Mouse (Mus musculus) frontal cortex, postnatal 14 days (tissue): Measurements from ENCODE around the gene Minpp1.

Source experiments
- DNase-seq, 2 experiments: peaks; one replicate each; pipeline ENCODE4 v3.0.0; 2022; ENCODE audit warnings: low spot score in 2 of 2

Minpp1 gene

DNA sequence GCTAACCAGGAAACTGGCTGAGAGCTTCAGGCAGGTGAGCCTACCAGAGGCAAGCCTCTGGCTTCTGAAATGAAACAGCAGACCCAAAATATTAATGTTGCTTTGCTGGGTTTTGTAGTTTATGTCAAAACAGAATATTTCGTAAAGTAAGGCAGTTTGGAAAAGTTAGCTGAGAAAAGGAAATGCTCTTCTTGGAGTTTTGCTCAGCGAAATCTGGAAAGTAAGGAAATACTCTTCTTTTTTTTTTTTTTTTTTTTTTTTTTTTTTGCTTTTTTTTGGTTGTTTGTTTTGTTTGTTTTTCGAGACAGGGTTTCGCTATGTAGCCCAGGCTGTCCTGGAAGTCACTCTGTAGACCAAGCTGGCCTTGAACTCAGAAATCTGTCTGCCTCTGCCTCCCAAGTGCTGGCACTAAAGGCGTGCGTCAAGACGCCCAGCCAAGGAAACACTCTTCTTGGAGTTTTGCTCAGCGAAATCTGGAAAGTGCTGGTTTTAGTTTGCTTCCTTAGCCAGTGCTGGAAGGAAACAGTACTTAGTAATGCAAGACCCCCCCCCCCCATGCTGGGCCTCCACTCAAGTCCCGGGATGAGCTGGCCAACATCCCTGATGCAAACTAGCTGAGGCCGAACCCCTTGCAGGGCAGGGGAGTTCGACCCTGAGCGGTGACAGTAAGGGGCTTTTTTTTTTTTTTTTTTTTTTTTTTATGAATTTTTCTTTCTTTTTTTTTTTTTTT, 3.8 kb downstream of the Minpp1 start:
- no peak for DNase-seq

DNA sequence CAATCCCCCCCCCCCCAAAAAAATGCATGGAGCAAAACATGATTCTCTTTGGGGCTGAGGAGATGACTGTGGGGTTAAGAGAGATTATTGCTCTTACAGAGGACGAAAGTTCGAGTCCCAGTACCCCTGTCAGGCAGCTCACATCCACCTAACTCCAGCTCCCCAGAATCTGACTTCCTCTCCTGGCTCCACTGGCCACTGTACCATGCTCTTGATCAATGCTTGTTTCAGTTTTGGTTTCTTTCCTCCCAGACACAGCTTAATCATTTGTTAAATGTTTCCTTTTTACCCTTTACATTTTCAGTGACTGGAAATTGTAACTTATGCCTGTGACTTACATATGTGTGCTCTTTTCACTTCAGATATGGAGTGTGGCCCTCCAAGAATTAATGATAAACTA, 5.4 kb downstream of the Minpp1 start:
- DNase-seq = no peak

DNA sequence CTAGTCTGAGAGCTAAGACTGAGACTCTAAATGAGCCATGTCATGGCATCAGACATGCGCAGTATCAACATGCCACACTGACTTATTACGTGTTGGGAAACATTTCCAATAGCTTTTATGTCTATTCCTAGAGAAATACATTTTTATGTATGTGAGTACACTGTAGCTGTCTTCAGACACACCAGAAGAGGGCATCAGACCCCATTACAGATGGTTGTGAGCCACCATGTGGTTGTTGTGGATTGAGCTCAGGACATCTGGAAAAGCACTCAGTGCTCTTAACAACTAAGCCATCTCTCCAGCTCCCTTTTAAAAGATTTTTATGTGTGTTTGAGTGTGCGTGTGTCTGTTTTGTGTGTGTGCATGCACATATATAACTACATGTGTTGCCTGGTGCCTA, 6.8 kb downstream of the Minpp1 start:
- no peak for DNase-seq

DNA sequence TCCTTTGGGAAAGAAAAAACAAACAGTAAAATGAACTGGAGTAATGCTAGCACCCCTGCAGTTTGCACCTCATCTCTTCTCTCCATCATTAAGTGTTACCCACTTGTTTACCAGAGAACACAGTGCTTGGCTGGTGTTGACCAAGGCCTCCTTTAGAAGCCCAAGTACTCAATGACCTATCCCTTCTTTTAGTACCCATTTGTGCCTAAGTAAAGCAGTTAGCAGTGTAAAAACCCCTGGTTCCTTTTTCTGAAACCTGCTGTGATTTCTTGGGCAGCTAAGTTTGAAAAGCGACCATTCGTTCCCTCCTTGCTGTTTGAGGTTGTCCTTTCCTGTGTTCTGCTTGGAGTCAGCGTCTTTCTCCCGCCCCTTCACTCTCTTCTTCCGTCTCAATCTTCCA, 7.4 kb downstream of the Minpp1 start:
- no peak for DNase-seq

DNA sequence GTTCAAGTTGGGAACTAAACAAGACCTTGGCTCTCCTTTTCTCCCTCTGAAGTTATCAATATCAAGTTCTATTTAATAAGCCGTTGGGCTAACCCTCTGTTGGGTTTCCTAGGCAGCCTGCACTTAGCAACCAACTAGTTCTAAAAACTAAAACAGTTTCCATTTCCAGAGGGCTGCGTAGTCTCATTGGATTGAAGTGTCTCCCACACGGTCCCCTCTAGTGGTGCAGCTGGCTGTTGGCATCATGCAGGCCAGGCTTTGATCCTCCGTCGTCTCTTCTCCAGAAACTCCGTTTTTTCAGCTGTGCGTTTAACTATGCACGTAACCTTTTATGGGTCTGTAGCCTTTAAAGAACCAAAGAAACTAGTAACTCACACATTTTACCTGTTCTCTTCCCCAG, 7.9 kb downstream of the Minpp1 start:
- no peak for DNase-seq

DNA sequence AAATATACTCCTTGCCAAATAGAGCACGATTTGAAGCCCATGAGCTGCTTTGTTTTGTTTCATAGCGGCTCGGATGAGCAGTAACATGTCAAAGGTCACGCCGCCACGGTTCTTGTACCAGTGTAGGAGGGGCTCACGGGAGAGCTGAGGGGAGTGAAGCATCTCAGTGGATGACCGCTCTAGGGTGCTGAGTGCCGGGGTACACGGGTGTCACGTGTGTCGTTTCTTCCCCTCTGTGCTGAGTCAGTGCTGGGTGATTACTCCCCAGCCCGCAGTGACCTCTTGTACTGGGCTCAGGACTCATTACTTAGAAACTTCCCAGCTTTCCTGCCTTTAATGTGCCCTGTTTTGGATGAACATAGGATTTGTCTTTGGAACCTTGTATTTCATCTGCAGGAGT, 9.0 kb downstream of the Minpp1 start:
- DNase-seq = no peak

DNA sequence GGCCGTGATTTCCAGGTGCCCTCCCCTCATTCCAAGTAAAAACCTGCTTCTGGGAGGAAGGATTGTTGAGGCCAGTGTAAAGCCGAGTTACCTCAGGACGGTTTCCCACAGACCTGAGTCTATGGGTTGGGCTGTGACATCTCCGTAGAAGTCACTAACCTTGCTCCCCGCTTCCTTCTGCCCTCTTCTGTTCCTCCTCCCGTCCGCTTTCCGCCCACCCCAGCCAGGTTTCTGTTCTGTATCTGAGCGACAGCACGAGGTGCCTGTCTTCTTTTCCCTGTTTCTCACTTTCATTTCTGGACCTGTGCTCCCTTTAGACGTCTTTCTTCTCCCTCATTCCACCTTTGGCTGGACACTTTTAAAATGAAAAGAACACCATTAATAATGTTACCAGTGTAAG, 9.5 kb downstream of the Minpp1 start:
- no peak for DNase-seq

DNA sequence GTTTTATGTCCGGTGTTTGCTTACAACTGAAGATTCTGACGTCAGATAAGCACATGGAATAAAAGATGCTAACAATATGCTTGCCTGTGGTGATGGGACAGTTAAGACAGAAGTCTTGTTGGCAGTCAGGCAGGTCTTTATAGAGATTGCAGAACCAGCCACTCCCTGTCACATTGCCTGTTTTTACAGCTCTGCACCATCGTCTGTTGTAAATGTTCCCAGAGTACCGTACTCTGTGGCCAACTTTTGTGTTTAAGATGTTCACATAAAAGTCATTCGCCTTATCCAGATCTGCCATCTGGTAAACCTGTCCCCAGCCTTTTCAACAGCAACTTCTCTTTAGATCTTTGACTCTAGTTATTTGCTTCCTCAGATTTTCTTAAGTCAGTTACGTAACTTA, 11.8 kb downstream of the Minpp1 start:
- DNase-seq = no peak

DNA sequence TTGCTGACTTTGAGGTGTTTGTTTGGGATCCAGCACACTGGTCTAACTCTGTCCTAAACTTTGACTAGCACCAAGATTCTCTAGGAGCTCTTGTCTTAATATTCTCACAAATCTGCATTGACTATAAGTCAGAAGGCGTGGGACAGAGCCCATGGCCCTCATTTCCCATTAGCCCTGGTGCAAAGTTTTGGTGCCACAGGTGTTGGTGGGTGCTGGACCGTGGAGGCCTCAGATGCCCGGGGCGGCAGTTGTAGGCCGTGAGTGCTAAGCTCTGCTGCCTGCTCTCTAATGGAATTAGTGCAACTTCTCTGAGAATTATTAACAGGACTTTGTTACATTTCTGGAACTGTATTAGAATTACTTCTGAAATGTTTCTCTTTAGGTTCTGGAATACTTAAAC, 12.4 kb downstream of the Minpp1 start:
- DNase-seq = no peak

DNA sequence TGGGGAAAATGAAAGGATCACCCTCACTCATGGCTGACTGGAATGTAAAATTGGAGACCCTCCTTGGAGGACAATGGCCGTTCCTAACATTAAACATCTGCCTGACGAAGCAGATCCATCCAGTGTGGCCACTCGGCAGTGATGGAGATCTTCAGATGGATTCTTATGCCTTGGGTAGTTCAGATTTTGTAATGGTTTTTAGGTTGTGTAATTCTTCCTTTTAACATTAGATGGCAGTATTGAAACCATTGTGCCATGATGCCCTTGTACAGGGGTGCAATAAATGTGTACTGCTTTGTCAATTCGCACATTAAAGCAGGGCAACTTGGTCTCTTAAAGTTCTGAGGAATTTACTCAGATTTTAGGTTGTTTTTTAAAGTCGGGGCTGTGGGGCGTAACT, 15.8 kb downstream of the Minpp1 start:
- no peak for DNase-seq

DNA sequence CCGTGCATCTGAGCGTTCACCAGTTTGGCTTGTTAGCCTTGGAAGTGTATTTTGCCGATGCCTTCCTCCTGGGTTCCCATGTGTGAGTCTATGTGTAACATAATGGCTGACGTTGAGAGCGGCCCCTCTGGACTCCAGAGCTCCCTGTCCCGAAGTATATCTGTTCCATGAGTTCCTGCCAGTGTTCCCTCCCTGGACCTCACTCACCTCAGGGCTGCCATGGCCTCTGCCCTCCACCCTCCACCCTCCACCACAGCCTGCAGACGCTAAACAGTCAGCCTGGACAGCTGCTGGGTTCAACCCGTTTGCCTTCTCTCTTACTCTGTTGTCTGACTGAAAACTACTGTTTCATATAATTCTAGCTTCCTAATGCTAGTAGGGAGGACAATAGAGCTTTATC, 20.5 kb downstream of the Minpp1 start:
- no peak for DNase-seq

DNA sequence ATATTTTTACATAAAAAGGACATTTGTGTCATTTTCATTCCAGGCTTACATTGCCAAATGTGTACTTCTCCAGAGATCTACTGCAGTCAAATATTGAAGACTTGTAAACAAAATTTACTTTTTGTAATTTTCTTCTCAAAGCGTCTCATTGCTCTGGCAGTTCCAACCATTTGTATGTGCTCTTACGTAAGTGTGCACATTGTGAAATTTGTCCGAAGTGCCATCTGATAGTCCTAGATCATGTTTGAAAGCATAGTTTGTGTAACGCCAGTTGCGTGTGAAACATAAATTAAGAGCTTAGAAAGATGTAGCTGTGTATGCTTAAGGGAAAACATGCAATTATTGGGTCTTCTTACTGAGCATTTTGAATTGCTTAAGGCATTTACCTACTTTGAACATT, 20.9 kb downstream of the Minpp1 start:
- no peak for DNase-seq

DNA sequence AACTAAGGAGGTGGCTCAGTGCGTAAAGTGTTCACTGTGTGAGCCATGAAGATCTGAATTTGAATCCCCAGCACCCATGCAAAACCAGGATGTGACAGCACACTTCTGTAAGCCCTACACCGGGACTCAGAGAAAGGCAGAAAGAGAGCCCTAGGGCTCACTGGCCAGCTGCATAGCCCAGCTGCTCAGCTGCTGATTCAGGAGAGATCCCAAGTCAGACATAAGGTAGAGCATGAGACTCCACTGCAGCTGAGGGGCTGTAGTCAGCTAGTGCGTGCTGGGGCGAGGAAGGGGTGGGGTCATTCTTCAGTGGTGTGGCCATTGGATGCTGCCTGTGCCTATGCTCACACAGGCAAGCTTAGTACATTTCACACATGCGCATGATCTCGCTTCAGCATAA, 21.5 kb downstream of the Minpp1 start:
- no peak for DNase-seq

DNA sequence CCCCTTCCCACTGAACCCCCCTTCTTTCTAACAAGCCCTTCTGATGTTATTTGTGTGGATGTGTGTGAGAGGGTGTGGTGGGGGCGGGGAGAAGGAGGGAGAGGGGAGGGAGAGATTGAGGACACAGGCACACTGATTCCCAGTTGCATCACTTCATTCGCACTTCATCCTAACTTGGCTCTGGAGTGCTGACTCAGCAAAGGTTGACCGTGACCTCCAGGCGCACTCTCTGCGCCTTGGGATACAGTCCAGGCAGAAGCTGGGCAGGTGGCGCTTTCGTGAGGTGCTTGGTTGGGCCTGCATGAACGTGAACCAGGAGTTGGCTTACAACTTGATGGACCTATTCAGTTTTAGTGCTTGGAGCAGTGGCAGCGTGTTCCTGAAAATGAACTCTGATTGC, 22.0 kb downstream of the Minpp1 start:
- DNase-seq = no peak

DNA sequence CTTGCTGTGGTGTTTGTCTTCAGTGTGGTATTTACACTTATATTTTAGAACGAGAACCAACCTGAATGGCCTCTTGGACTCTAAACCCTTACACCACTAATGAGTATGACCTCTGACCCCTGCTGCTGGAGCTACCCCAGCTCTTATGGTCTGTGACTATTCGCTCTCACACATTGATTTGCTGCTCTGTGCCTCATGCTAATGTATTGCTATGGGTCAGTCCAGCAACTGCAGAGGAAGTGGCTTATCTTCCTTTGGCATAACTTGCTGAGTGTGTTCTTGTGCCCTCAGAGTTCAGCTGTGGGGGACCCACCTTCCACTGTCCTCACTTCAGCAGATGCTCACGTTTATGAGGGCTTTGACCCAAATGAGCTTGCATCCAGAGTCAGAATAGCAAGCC, 24.7 kb downstream of the Minpp1 start:
- no peak for DNase-seq

DNA sequence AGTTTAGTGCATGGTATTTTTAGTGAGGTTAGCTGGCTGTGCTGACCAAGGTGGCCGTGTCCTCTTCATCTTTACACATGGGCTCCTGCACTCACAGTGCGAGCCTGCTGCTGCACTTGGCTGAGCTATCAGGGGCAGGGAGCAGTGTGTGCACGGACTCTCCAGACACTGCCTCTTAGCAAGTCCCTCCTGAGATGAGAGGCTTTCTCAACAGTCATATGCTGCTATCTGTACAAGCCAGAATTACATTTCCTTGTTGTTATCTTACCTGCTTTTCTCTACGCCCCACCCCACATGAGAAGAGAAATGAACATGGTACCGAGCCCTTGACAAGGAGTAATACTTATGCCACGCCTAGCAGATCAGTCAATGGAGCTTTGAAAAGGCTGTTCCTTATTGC, 25.4 kb downstream of the Minpp1 start:
- DNase-seq = no peak

DNA sequence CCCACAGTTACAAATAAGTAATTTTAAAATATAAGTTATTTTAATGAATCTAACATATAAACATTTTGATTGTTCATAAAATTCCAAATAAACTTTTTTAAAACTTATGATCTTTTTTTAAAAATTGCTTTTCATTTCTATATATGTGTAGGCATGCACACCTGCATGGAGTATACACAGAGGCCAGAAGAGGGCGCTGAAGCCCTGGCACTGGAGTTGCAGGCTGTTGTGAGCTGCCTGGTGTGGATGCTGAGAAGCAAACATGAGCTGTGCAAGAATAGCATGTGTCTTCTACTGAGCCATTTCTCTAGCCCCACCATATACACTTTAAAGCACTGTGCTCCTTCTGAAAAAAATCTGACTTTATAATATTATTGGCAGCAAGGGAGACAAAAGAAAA, 26.9 kb downstream of the Minpp1 start:
- DNase-seq = no peak

DNA sequence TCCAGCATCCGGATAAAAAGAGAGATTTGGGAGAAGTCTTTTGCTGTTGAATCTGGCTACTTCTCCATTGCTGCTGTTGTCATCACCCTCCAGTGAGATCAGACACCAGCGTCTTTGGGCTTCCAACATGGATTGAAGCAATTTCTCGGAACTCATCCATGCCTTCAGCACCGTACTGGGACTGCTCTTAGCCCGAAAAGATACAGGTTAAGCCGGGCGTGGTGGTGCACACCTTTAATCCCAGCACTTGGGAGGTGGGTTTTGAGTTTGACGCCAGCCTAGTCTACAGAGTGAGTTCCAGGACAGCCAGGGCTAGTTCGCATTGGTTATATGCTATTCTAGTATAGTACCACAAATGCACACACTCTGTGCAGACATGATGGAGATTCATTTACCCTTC, 31.0 kb downstream of the Minpp1 start:
- no peak for DNase-seq

DNA sequence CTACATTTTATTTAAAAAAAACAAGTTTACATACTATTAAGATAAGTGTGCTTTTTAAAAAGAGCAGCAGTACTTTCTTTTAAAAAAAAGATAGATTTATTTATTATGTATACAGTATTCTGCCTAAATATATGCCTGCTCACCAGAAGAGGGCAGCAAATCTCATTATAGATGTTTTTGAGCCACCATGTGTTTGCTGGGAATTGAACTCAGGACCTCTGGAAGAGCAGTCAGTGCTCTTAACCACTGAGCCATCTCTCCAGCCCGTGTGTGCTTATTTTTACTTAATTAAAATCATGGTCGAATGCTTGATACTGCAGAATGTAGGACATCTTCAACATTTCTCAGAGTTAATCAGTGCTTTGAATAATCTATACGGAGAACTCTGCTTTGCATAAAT, 35.9 kb downstream of the Minpp1 start:
- no peak for DNase-seq

DNA sequence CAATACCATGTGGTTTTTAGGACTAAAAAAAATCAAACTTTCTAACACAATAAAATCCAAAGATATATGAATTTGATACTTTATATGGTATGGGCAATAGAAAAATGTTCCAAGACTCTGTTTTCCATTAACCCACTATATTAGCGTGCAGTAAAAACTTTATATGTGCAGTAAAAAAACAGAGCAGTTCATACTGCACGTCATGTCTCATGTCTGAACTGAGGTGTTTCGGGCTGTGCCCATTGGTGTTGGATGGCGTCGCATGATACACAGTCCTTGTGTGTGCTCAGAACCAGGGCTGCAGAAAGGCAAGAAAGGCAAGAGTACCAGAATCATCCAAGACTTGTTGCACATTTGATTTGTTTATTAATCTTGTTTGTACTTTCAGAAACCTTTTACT, 36.7 kb downstream of the Minpp1 start:
- DNase-seq = no peak

DNA sequence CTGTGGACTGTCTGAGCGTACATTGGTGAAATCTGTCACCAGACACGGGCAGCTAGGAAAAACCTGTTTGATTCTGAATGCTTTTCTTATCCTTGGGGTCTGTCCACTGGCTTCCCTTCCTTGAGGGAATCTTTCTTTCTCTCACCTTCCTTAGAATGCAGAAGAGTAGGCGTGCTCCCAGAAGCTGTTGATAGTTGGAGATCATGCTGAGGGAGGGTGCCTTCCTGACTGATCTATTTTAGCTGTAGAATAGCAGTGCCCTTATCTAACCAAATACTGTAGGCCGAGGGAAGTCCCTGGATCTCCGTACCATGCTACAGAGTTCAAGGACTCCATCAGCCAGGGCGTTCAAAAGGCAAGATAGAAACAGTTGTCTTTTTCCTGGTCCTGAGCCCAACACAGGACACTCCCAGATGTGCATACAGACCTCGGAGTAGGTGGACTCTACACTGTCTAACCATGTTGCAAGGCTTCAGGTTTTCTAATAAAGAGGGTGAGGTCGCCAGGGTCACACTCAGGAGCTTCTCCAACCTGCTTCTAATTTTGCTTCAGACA, 37.3 kb downstream of the Minpp1 start:
- DNase-seq = no peak

DNA sequence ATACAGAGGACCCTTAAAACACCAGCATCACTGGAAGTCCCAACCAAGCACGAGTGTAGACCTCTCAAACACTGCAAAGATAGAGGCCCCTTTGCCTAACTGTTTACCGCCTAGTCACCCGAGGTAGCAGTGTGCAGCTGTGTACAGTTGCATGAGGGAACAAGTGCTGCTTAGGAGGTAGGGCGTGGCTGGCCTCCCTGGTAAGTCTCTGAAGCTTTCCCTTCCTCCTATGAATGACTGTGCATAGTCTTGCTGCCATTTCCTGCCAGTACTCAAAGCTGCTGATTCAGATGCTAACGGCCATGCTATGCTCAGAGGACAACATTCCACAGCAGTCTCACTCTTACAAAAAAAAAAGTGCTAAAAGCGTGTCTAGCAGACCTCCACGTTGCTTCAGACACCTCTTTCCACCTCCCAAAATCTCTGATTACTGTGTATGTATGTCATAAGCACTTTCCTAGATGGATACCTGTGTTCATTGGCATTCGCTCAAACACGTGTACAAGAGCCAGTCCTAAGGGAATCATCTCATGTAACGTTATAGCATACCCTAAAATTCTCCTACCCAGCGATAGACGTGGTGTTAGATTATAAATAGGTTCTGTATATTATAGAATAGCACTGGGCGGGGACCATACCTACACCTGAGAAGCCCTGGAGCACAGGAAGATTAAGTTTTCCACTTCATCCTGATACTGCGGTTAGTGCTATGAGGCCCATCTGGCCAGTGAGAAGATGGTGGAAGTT, 38.4 kb downstream of the Minpp1 start:
- no peak for DNase-seq

DNA sequence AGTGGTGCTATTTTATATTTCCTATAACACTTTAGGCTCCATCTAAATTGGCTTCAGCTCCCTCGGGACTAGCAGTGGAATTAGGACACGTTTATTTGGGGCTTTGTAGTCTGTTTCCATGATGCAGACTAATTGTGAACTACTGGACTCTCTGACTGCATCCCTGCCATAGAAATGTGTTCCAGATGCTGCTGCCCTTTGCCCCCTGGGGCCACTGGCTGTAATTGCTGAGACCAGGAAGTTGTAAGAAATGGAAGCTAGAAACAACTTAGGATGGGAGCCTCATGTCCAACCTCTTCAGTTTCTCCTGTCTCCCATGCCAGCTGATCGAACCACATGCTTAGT, 38.9 kb downstream of the Minpp1 start:
- DNase-seq = no peak

DNA sequence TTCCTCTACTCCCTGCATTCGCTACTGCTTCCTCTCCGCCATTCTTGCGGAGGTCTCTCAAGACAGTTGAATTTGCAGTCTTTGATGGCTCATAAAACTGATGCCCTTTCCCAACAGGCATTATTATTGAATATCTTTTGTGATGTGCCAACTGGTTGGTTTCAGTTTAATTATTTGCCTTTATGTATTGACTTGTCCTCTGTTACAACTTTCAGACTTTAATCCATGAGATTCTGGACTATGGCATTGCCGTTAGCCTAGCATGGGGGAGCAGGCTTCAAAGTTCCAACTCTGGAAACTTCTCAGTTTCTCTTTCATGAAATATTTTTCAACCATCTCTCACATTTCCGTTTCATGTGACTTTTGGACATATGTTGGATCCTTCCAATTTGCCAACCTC, 41.6 kb downstream of the Minpp1 start:
- no peak for DNase-seq
